Mouse (Mus musculus) cerebellum, adult 11 months (tissue): ENCODE measurements around the gene Acap2.
A peak's percentile ranks its signal among the peaks of the same experiment; 100 is the strongest.

ENCODE experiments used
- DNase-seq: peaks from one replicate; pipeline ENCODE4 v3.0.0; 2022

The Acap2 gene

DNA sequence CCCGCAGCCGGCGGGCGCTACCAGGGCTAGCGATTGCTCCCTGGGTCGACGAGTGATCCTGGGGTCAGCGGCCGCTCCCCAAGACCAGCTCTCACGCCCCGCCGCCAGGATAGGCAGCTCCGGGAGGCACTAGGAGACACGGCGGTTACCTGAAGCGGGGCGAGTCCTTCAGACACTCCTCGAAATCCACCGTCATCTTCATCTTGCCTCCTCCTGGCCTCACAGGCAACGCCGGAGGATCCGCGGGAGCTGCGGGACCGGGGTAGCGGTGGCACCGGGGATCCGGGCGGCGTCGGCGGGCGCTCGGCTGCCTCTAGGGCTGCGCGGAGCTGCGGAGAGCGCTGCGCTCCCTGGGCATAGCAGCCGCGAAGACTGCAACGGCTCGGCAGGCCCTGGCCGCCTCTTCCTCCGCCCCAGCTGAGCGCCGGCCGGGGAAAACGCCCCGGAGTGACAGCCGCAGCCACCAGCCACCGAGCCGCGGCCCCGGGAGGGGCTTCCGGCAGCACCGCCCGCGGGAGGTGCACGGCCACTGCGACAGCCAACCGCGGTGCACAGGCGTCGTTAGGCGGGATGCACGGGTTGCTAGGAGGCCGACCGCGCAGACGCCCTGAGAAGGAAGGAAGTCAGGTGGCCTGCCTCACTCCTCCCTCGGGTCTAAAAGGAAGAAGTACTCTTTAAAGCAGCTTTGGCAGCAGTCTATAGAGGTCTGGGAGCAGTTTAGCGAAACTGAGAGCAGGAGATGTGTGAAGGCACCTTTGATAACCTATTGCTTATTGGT, at the start of gene Acap2:
TSS of gene Acap2 (minus strand) at position 456 of the 778 bp plus-strand sequence.
- DNase-seq: peak; percentile 98

GRCm38 (mm10) chr16:31249401-31249800, 48.4 kb upstream of the Acap2 start:
- no peak for DNase-seq

- DNase-seq: no peak
Measured at GRCm38 (mm10) chr16:31248717-31249116, 47.7 kb upstream of the Acap2 start.

DNA sequence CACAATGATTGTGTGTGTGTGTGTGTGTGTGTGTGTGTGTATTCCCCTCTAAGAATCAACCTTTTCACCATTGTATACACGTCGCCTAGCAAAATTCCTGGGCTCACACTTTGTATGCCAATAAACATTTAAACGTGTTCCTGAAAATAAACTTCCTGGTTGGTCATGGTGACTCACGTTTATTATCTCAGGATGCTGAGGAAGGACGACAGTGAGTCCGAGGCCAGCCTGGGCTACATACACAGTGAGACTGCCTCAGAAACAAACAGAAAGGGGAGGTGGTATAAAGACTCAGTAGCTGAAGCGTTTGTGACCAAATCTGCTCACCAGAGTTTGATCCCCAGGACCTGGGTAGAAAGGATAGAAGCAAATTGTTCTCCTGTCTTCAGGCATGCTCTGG, 46.4 kb upstream of the Acap2 start:
- no peak for DNase-seq

- DNase-seq: no peak
Measured at GRCm38 (mm10) chr16:31244053-31244452, 43.0 kb upstream of the Acap2 start.

GRCm38 (mm10) chr16:31241433-31241832, 40.4 kb upstream of the Acap2 start:
- no peak for DNase-seq

- DNase-seq: no peak
Measured at GRCm38 (mm10) chr16:31240569-31240968, 39.5 kb upstream of the Acap2 start.

GRCm38 (mm10) chr16:31238281-31238680, 37.2 kb upstream of the Acap2 start:
- DNase-seq: no peak

DNA sequence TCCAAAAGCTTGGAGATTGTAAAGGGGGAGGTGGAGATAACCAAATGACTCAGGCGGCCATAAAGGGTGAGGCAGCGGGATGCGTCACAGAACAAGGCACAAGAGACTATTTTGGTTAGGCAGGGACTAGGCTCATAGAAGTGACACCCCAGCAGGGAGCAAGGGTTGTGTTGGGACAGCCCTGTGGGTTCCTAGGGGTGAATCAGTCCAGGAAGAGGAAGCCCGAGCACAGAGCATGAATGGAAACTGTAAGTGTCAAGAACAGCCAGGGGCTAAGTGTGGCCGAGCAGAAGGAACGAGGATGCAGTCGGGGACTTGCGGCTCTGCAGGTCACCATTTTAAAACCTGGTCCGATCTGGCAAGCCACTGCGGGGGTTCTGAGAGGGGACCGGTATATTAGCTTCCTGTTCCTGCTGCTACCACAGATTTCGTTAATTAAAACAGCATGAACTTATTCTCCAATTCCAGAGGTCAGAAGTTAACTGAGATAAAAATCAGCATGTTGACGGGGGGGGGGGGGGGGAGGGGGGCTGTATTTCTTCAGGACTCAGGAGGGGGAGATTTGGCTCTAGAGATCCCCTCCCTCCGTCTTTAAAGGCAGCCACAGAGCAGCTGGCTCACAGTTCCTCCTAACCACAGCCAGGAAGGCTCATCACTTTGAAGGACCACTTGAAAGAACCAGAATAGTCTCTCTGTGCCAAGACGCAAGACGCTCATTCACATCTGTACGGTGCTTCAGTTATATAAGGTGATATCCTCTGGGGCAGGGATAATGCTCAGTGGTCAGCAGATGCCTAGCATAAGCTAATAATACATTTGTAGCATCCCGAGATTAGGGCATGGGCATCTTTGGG, 34.6 kb upstream of the Acap2 start:
- no peak for DNase-seq

DNA sequence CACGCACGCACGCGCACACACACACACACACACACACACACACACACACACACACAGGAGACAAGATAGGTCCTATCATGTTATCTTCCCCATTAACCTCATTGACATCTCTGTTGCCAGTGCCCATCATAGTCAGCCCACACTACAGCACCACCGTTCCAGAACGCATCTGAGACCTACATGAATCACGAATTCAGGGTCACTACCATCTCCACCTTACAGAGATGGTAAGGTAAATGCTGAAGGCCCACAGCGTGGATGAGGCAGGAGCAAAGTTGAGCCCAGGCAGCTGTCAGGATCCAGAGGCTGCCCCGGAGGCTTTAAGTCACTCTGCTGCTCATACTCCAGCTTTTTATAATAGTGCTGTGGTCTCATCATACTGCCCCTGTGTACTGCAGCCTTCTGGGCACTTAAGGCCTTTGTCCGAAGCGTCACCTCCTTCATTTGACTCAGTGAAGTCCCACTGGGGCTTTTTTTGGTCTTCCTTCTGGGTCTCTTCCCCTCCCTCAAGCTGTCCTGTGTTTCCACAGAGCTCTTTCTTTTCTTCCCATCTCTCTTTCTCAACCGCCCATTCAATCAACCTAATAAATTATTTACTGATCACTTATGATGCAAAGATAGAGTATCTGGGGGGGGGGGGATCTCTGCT, 33.9 kb upstream of the Acap2 start:
- DNase-seq: no peak

- no peak for DNase-seq
Measured at GRCm38 (mm10) chr16:31234356-31234755, 33.3 kb upstream of the Acap2 start.

- DNase-seq: no peak
Measured at GRCm38 (mm10) chr16:31233541-31234339, 32.7 kb upstream of the Acap2 start.

GRCm38 (mm10) chr16:31233167-31233498, 32.1 kb upstream of the Acap2 start:
- DNase-seq: no peak

DNA sequence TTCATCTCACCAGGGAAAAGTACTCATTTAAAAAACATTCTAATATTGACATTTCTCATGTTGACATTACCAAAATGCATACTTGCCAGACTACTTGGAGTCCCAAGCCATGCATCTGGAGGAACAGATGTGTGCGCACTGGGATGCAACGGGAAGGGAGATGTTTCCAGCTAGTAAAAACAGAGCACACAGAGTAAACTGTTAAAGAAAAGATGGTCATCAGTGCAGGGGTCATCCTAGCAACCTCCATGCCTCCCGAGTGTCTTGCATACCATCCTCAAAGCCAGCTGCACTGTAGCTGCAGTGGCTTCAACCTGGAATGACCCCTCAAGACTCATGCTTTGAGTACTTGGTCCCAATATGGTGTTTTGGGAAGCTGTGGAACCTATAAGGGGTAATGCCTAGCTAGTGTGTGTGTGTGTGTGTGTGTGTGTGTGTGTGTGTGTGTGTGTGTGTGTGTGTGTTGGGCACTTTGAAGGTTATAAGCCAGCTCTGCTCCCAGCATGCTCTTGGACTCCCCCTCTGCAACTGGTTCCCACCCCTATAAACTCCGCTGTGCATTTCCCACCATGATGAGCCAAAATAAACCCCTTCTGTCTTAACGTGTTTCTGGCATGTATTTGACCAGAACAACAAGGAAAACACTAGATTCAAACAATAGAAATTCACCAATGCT, 31.6 kb upstream of the Acap2 start:
- no peak for DNase-seq

DNA sequence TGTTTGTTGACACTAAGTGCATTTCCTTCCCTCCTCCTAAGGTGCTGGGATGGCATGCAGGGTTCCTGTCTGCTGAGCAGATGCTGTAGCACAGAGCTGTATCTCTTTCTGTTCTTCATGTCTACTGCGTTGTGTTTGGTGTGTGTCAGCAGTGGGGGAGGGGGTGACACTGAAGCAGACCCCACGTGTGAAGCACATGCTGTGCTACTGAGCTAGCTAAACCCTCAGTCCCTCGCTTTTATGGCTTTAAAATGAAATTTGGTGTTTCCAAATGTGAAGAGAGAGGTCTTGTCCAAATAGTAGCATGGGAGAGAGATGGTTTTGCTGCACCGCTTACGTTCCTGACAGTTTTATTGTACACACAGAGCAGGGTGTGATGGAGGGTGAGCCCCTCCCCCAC, 30.5 kb upstream of the Acap2 start:
- no peak for DNase-seq

DNA sequence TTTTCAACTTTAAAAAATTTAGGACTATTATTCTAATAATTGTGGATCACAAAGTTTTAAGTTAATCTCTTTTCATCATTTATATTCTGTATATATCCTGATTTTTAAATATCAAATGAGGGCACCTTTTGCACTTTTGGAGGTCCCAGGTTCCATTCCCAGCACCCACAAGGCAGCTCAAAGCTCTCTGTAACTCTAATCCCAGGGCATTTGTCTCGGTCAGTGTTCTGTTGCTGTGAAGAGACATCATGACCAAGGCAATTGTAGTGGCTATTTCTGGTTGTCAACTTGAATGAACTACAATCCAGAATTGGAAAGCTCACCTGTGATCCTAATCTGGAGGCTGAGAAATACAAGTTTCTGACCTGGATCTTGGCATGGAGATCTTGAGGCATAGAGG, 26.7 kb upstream of the Acap2 start:
- no peak for DNase-seq

DNA sequence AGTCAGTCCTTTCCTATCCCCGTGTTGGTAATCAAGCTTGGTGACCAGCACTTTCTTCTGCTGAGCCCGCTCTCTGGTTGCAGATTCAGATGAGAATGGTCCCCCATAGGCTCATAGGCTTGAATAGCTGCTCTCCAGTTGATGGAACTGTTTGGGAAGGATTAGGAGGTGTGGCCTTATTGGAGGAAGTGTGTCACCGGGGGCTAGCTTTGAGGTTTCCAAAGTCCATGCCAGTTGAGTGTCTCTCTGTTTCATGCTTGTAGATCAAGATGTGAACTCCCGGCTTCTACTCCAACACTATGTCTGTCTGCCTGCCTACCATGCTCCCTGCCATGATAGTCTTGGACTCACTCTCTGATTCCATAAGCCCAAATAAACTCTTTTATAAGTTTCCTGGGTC, 14.2 kb upstream of the Acap2 start:
- DNase-seq: no peak

GRCm38 (mm10) chr16:31213463-31213862, 12.4 kb upstream of the Acap2 start:
- DNase-seq: no peak

DNA sequence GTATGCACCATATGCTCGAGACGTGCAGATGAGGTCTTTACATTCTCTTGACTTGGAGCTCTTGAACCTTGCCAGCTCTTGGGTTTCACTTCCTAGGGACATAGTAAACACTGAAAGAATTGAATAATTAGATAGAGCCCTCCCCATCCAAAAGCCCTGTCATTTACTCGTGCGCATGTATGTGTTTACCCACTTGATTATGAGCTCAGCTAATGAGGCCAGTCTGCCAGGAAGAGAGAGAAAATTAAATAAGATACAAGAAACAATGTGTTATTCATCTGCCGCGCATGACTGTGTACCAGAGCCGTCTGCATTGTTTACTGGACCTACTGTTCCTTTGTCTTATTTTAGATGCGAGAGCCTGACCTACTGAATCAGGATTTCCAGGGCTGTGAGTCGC, 10.5 kb upstream of the Acap2 start:
- no peak for DNase-seq

- no peak for DNase-seq
Measured at GRCm38 (mm10) chr16:31210453-31210852, 9.4 kb upstream of the Acap2 start.

- no peak for DNase-seq
Measured at GRCm38 (mm10) chr16:31209911-31210310, 8.9 kb upstream of the Acap2 start.

GRCm38 (mm10) chr16:31205726-31206125, 4.7 kb upstream of the Acap2 start:
- no peak for DNase-seq
